Mouse (Mus musculus): ENCODE data around the gene Cela2a. TPM values are rescaled to one million over a fixed set of nuclear protein-coding genes. Genes with fewer than 3 reads are reported as not detected.

The Cela2a gene
- polyA plus RNA-seq, 1 experiment from 2014 or later, result 6.9 TPM

GRCm38 (mm10) chr4:141862867-141863266 is 36.9 kb upstream of the Cela2a start:
- Histone ChIP-seq H3K9ac (ENCODE audit: low read length) (no peak overlapping the region), H3K36me3 (ENCODE audit: control insufficient read depth, insufficient read depth, low read length) (peaks cover 39% of the 10 kb centered on the region), H3K4me3 (ENCODE audit: low read depth, low read length) (no peak overlapping the region), H3K4me1 (replicated peaks; ENCODE audit: control insufficient read depth, insufficient read depth, low read length) (peaks cover 18% of the 10 kb centered on the region), H3K9me3 (ENCODE audit: control insufficient read depth, low read length) (no peaks in the 10 kb centered on the region), H3K27ac (ENCODE audit: low read depth) (no peak overlapping the region), H3K27me3 (replicated peaks; ENCODE audit: control insufficient read depth, insufficient read depth, low read length) (no peaks in the 10 kb centered on the region), H3K4me2 (ENCODE audit: low read length) (no peak overlapping the region)
- ATAC-seq (replicated peaks; ENCODE audit: low FRiP score, low TSS enrichment, low read depth) (no peak), DNase-seq (ENCODE audit: low spot score) (no peak)
- 86% methylated on average over 5 of the region's 5 CpGs for WGBS

DNA sequence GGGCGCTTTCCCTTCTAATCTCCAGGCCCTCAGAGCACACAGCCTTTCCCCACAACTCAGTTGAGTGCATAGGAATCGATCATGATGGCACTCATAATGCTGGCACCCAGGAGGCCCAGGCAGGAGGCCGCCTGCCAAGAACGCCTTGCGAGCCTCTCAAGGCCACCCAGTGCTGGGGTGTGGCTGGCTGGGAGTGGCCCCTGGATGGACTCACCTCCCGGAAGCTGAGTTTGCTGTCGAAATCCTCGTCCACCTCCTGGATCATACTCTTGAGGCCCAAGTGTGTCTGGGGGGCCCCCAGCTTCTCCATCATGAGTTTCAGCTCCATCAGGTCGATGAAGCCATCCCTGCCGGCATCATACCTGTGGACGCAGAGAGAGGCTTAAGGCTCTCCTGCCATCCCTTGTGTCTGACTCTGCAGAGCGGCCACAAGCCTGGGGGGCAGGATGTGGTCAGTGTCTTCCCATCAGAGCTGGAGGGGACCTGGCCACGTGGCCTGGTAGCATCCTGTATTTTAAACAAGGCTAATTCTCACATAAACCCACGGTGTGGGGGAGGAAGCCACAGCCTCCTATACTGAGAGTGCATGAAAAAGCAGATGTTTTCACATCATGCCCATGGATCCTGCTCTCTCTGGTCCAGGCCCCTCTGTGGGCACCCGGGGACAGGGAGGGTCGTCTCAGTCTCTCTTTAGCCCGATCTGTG is 35.8 kb upstream of the Cela2a start:
- Histone ChIP-seq H3K27me3 (replicated peaks; ENCODE audit: control insufficient read depth, insufficient read depth, low read length) (no peaks in the 10 kb centered on the region), H3K27ac (ENCODE audit: low read depth) (no peak overlapping the region), H3K9me3 (ENCODE audit: control insufficient read depth, low read length) (no peaks in the 10 kb centered on the region), H3K4me3 (ENCODE audit: low read depth, low read length) (no peak overlapping the region), H3K9ac (ENCODE audit: low read length) (no peak overlapping the region), H3K4me2 (ENCODE audit: low read length) (no peak overlapping the region), H3K36me3 (ENCODE audit: control insufficient read depth, insufficient read depth, low read length) (peaks cover 39% of the 10 kb centered on the region), H3K4me1 (replicated peaks; ENCODE audit: control insufficient read depth, insufficient read depth, low read length) (peaks cover 11% of the 10 kb centered on the region)
- ATAC-seq (replicated peaks; ENCODE audit: low FRiP score, low TSS enrichment, low read depth) (no peak), DNase-seq (ENCODE audit: low spot score) (no peak)
- WGBS, result 81% methylated on average over 17 of the region's 17 CpGs

DNA sequence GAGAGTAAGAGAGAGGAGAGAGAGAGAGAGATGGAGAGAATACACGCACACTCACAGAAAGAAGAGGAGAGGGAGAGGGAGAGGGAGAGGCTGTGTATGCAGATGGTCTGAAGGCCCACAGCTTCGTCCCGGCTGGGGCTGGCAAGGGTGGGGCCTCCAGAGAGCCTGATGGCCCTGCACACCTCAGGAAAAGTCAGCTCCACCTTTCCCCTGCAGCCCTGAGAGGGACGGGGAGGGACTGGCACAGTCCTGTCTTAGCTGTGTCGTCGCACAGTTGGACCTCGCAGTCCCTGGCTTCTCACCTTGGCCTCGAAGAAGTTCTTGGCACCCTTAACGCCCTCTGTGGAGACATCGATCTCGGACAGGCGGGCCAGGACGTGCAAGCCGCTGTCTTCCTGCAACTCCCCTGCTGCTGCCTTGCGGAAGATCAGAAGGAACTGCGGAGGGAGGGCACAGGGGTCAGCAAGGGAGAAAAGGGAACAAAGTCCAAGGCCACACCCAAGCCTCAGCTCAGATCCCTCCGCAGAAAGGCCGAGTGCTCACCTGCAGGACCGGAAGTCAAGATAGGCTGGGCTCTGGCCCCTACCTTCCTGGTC is 34.4 kb upstream of the Cela2a start:
- peak; percentile 33; the same call in 1 of the 2 replicates for ATAC-seq (replicated peaks; ENCODE audit: low FRiP score, low TSS enrichment, low read depth)
- peak; percentile 65 for DNase-seq (ENCODE audit: low spot score)
- Histone ChIP-seq H3K27me3 (replicated peaks; ENCODE audit: control insufficient read depth, insufficient read depth, low read length) (no peaks in the 10 kb centered on the region), H3K4me3 (ENCODE audit: low read depth, low read length) (no peak overlapping the region), H3K36me3 (ENCODE audit: control insufficient read depth, insufficient read depth, low read length) (peaks cover 34% of the 10 kb centered on the region), H3K9ac (ENCODE audit: low read length) (no peak overlapping the region), H3K9me3 (ENCODE audit: control insufficient read depth, low read length) (no peaks in the 10 kb centered on the region), H3K4me2 (ENCODE audit: low read length) (no peak overlapping the region), H3K27ac (ENCODE audit: low read depth) (0 out of 2 replicates have a peak overlapping the region, but pooled peaks have one; percentile 11), H3K4me1 (replicated peaks; ENCODE audit: control insufficient read depth, insufficient read depth, low read length) (peaks cover 10% of the 10 kb centered on the region)
- WGBS, result 67% methylated on average over 19 of the region's 19 CpGs

GRCm38 (mm10) chr4:141859351-141859750 is 33.4 kb upstream of the Cela2a start:
- DNase-seq (ENCODE audit: low spot score) (no peak), ATAC-seq (replicated peaks; ENCODE audit: low FRiP score, low TSS enrichment, low read depth) (no peak)
- Histone ChIP-seq H3K9me3 (ENCODE audit: control insufficient read depth, low read length) (no peaks in the 10 kb centered on the region), H3K4me1 (replicated peaks; ENCODE audit: control insufficient read depth, insufficient read depth, low read length) (peaks cover 10% of the 10 kb centered on the region), H3K4me2 (ENCODE audit: low read length) (no peak overlapping the region), H3K4me3 (ENCODE audit: low read depth, low read length) (no peak overlapping the region), H3K27me3 (replicated peaks; ENCODE audit: control insufficient read depth, insufficient read depth, low read length) (no peaks in the 10 kb centered on the region), H3K27ac (ENCODE audit: low read depth) (no peak overlapping the region), H3K9ac (ENCODE audit: low read length) (no peak overlapping the region), H3K36me3 (ENCODE audit: control insufficient read depth, insufficient read depth, low read length) (peaks cover 28% of the 10 kb centered on the region)
- WGBS, result 93% methylated on average over 14 of the region's 14 CpGs

- Histone ChIP-seq H3K36me3 (ENCODE audit: control insufficient read depth, insufficient read depth, low read length) (peaks cover 28% of the 10 kb centered on the region), H3K4me2 (ENCODE audit: low read length) (no peak overlapping the region), H3K4me3 (ENCODE audit: low read depth, low read length) (no peak overlapping the region), H3K9me3 (ENCODE audit: control insufficient read depth, low read length) (peaks cover under 1% of the 10 kb centered on the region; the same call in 1 of the 2 replicates), H3K9ac (ENCODE audit: low read length) (no peak overlapping the region), H3K27me3 (replicated peaks; ENCODE audit: control insufficient read depth, insufficient read depth, low read length) (no peaks in the 10 kb centered on the region), H3K27ac (ENCODE audit: low read depth) (no peak overlapping the region), H3K4me1 (replicated peaks; ENCODE audit: control insufficient read depth, insufficient read depth, low read length) (peaks cover 10% of the 10 kb centered on the region)
- WGBS, result 76% methylated on average over 20 of the region's 20 CpGs
- no peak for ATAC-seq (replicated peaks; ENCODE audit: low FRiP score, low TSS enrichment, low read depth)
- no peak for DNase-seq (ENCODE audit: low spot score)
Measured at GRCm38 (mm10) chr4:141858501-141858900, 32.5 kb upstream of the Cela2a start.

- H3K9ac ChIP-seq (ENCODE audit: low read length), result no peak overlapping the region
Measured at GRCm38 (mm10) chr4:141857422-141857930, 31.5 kb upstream of the Cela2a start.

GRCm38 (mm10) chr4:141853437-141853836 is 27.5 kb upstream of the Cela2a start:
- Histone ChIP-seq H3K4me3 (ENCODE audit: low read depth, low read length) (no peak overlapping the region), H3K27ac (ENCODE audit: low read depth) (no peak overlapping the region), H3K9me3 (ENCODE audit: control insufficient read depth, low read length) (peaks cover 6% of the 10 kb centered on the region; the same call in 1 of the 2 replicates), H3K9ac (ENCODE audit: low read length) (no peak overlapping the region), H3K4me2 (ENCODE audit: low read length) (no peak overlapping the region), H3K4me1 (replicated peaks; ENCODE audit: control insufficient read depth, insufficient read depth, low read length) (peaks cover 5% of the 10 kb centered on the region; the same call in 1 of the 2 replicates), H3K36me3 (ENCODE audit: control insufficient read depth, insufficient read depth, low read length) (no peaks in the 10 kb centered on the region), H3K27me3 (replicated peaks; ENCODE audit: control insufficient read depth, insufficient read depth, low read length) (no peaks in the 10 kb centered on the region)
- ATAC-seq (replicated peaks; ENCODE audit: low FRiP score, low TSS enrichment, low read depth) (no peak), DNase-seq (ENCODE audit: low spot score) (peak; percentile 70)
- 81% methylated on average over 9 of the region's 9 CpGs for WGBS

More at GRCm38 (mm10) chr4:141857422-141857930, 31.5 kb upstream of the Cela2a start:
- H3K4me2 ChIP-seq (ENCODE audit: low read length), result no peak overlapping the region
- H3K27ac ChIP-seq (ENCODE audit: low read depth), result peak overlapping the region; percentile 38; the same call in 1 of the 2 replicates
- ATAC-seq (replicated peaks; ENCODE audit: low FRiP score, low TSS enrichment, low read depth) (peak; percentile 55), DNase-seq (ENCODE audit: low spot score) (peak; percentile 95)
- no peaks in the 10 kb centered on the region for H3K27me3 ChIP-seq (replicated peaks; ENCODE audit: control insufficient read depth, insufficient read depth, low read length)
- 18% methylated on average over 10 of the region's 10 CpGs for WGBS
- peaks cover 28% of the 10 kb centered on the region for H3K36me3 ChIP-seq (ENCODE audit: control insufficient read depth, insufficient read depth, low read length)
- H3K4me3 ChIP-seq (ENCODE audit: low read depth, low read length), result no peak overlapping the region
- H3K4me1 ChIP-seq (replicated peaks; ENCODE audit: control insufficient read depth, insufficient read depth, low read length), result peaks cover 10% of the 10 kb centered on the region
- peaks cover 6% of the 10 kb centered on the region; the same call in 1 of the 2 replicates for H3K9me3 ChIP-seq (ENCODE audit: control insufficient read depth, low read length)

DNA sequence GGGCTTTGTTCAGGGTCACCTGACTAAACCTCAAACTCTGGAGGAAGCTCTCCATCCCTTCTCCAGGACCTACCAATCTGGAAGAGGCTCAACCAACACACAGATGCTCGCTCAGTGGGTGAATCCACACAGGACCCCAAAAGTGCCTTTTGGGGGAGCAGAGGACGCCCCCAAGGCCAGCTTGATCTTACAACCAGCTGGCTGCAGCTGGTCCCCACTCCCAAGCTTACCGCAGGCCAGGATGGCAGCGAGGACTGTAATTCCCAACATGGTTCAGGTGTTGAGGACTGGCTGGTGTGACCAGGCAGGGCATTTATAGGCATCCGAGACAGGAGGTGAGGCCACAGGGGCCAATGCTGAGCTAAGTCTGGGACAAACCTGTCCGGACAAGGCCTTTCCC is 20.0 kb upstream of the Cela2a start, which contains the start of gene Ctrc:
Ctrc (minus strand) TSS at position 361 of the 400 bp plus-strand sequence.
- Histone ChIP-seq H3K27ac (ENCODE audit: low read depth) (no peak within 1 kb of the TSS), H3K4me1 (replicated peaks; ENCODE audit: control insufficient read depth, insufficient read depth, low read length) (no peaks in the 10 kb centered on the region), H3K4me3 (ENCODE audit: low read depth, low read length) (no peak within 1 kb of the TSS), H3K4me2 (ENCODE audit: low read length) (no peak within 1 kb of the TSS), H3K9ac (ENCODE audit: low read length) (no peak within 1 kb of the TSS), H3K9me3 (ENCODE audit: control insufficient read depth, low read length) (no peaks in the 10 kb centered on the region), H3K27me3 (replicated peaks; ENCODE audit: control insufficient read depth, insufficient read depth, low read length) (no peaks in the 10 kb centered on the region), H3K36me3 (ENCODE audit: control insufficient read depth, insufficient read depth, low read length) (no peaks in the 10 kb centered on the region)
- DNase-seq (ENCODE audit: low spot score), result no peak
- ATAC-seq (replicated peaks; ENCODE audit: low FRiP score, low TSS enrichment, low read depth), result no peak
- WGBS, result 78% methylated on average over 6 of the region's 6 CpGs

All from intestine, embryonic 14.5 days (tissue).